Mouse (Mus musculus): ENCODE results near the gene Ppib.

DNA sequence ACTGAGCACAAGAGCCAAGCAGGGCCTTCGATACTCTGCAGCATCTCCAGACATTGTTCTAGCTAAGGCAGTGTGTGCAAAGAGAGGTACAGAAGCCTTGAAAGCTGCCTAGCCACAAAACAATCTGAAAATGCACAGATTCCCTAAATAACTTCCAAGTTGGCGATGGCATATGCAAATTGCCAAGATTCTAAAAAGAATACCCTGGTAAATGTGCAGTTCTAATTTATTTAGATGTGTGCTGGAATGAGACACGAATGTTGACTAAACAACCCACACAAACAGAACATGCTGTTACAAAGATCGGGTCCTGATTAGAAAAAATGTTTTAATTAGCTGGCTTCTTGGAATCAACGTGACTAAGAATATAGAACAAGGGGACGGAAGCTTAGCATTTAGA is 42.6 kb downstream of the Ppib start:
- TF ChIP-seq POLR2A (IDR thresholded peaks at IDR 0.05; ENCODE audit: low read depth, low read length) (no peak), CHD1 (IDR thresholded peaks at IDR 0.05; ENCODE audit: low read depth, low read length) (no peak), GABPA (IDR thresholded peaks at IDR 0.05; ENCODE audit: insufficient replicate concordance, low read depth, low read length) (no peak), MXI1 (IDR thresholded peaks at IDR 0.05; ENCODE audit: low read depth, low read length) (no peak), SMC3 (IDR thresholded peaks at IDR 0.05; ENCODE audit: low read depth, low read length) (no peak), PAX5 (IDR thresholded peaks at IDR 0.05; ENCODE audit: low read length) (no peak), CTCF (conservative IDR thresholded peaks at IDR 0.05 in 1 of 2, IDR thresholded peaks at IDR 0.05 in 1 of 2; ENCODE audit: low read depth in 2 of 2, low read length in 2 of 2) (no peak), EP300 (IDR thresholded peaks at IDR 0.05; ENCODE audit: low read length) (no peak), MAFK (IDR thresholded peaks at IDR 0.05; ENCODE audit: insufficient replicate concordance, low read length) (no peak), MAX (IDR thresholded peaks at IDR 0.05; ENCODE audit: low read length) (no peak), TBP (conservative IDR thresholded peaks at IDR 0.05; ENCODE audit: low read depth, low read length) (no peak), ZC3H11A (IDR thresholded peaks at IDR 0.05; ENCODE audit: low read depth, low read length) (no peak), CHD2 (IDR thresholded peaks at IDR 0.05; ENCODE audit: low read length) (no peak)
